Mouse (Mus musculus): Measurements from ENCODE around the gene Il2rb. TPM values are rescaled to one million over a fixed set of nuclear protein-coding genes. Genes with fewer than 3 reads are reported as not detected.

Gene Il2rb
- polyA plus RNA-seq, 1 experiment from 2014 or later = 2.1 TPM

DNA sequence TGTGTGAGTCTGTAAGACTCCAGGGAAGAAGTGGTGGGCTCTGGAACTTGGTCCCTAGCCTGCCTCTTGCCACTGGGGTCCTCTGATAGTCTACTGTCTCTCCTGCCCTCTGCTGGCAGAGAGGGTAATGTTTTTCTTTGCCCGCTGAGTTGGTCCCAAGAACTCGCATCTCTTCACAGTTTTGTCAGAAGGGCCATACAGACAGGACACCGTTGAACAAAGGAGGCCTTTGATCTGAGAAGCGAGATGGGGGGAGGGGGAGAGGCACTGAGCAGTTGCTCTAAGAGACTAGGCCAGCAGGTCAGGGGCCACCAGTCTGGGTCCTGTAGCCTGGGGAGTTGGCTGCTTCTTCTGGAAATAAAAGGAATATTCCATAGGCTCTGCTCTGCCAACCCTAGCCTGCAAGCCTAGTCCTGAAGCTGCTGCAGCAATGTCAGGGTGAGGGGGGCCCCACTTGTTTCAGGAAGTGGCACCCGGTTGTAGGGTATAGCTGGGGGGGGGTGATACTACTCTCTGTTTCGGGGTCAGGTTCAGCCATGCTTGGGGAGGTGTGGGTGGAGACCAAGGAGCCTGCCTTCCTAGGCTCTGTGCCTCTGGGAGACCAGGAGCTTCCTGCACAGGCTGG lies 60.1 kb downstream of the Il2rb start:
- ATAC-seq (no peak), DNase-seq (no peak)
- peaks cover 19% of the 10 kb centered on the region for H3K4me1 ChIP-seq (ENCODE audit: insufficient read depth)
- H3K27me3 ChIP-seq (ENCODE audit: insufficient read depth, low read length) = peaks cover 3% of the 10 kb centered on the region; the same call in 1 of the 2 replicates
- no peak overlapping the region for H3K4me2 ChIP-seq (ENCODE audit: low read depth, low read length)
- no peak overlapping the region for H3K27ac ChIP-seq (ENCODE audit: low read depth)
- TF ChIP-seq EP300 (IDR thresholded peaks at IDR 0.05; ENCODE audit: low read depth) (no peak), CTCF (IDR thresholded peaks at IDR 0.05; ENCODE audit: low read depth) (peak; percentile 74)
- H3K9me3 ChIP-seq (ENCODE audit: low read length) = no peaks in the 10 kb centered on the region
- no peak overlapping the region for H3K9ac ChIP-seq (replicated peaks)
- WGBS (ENCODE audit: insufficient replicate concordance) = 36% methylated on average over 6 of the region's 6 CpGs
- no peak overlapping the region for H3K4me3 ChIP-seq (ENCODE audit: low read depth, low read length)
- H3K36me3 ChIP-seq (replicated peaks; ENCODE audit: insufficient read depth, low read length) = 0 out of 2 replicates have a peak, but pooled peaks cover 2% of the 10 kb centered on the region

DNA sequence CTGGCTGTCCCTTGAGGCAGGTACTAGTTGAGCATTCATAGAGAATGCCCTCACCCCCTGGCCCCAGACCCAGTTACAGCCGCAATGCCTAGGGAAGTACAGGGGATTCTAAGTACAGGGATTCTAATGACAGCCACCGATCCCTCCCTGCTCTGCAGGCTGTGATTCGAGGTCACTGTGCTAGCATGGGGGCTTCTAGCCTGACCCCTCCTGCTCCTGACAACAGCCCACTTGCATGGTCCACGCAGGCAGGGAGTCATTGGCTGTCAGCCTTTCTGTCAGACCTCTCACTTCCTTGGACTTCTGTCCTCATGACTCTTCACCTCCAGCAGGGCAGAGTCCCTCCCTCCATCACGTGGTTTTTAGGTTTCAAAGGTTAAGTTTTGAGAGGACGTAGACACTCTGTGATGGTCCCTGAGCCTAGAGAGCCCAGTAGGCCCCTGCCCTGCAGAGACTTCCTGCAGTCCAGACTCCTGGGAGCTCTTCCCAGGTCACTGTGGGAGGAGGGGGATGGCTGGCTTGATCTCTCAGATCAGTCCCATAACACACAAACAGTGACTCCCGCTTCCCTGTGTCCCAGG lies 63.4 kb downstream of the Il2rb start:
- Histone ChIP-seq H3K27ac (ENCODE audit: low read depth) (peak overlapping the region; percentile 77), H3K4me2 (ENCODE audit: low read depth, low read length) (no peak overlapping the region), H3K36me3 (replicated peaks; ENCODE audit: insufficient read depth, low read length) (no peaks in the 10 kb centered on the region), H3K4me3 (ENCODE audit: low read depth, low read length) (no peak overlapping the region), H3K9ac (replicated peaks) (no peak overlapping the region; the same call in 1 of the 2 replicates), H3K27me3 (ENCODE audit: insufficient read depth, low read length) (peaks cover 19% of the 10 kb centered on the region), H3K4me1 (ENCODE audit: insufficient read depth) (peaks cover 15% of the 10 kb centered on the region), H3K9me3 (ENCODE audit: low read length) (no peaks in the 10 kb centered on the region)
- 53% methylated on average over 7 of the region's 7 CpGs for WGBS (ENCODE audit: insufficient replicate concordance)
- DNase-seq (peak; percentile 47), ATAC-seq (peak; percentile 86)
- TF ChIP-seq CTCF (IDR thresholded peaks at IDR 0.05; ENCODE audit: low read depth) = no peak
- TF ChIP-seq EP300 (IDR thresholded peaks at IDR 0.05; ENCODE audit: low read depth) = peak; percentile 58; the same call in 1 of the 2 replicates

GRCm38 (mm10) chr15:78430874-78431273 lies 64.2 kb downstream of the Il2rb start:
- DNase-seq = no peak
- Histone ChIP-seq H3K9ac (replicated peaks) (no peak overlapping the region), H3K4me1 (ENCODE audit: insufficient read depth) (peaks cover 15% of the 10 kb centered on the region), H3K4me3 (ENCODE audit: low read depth, low read length) (no peak overlapping the region), H3K36me3 (replicated peaks; ENCODE audit: insufficient read depth, low read length) (no peaks in the 10 kb centered on the region), H3K27ac (ENCODE audit: low read depth) (peak overlapping the region; percentile 30; the same call in 1 of the 2 replicates), H3K9me3 (ENCODE audit: low read length) (no peaks in the 10 kb centered on the region), H3K27me3 (ENCODE audit: insufficient read depth, low read length) (peaks cover 17% of the 10 kb centered on the region), H3K4me2 (ENCODE audit: low read depth, low read length) (no peak overlapping the region)
- 85% methylated on average over 10 of the region's 10 CpGs for WGBS (ENCODE audit: insufficient replicate concordance)
- TF ChIP-seq EP300 (IDR thresholded peaks at IDR 0.05; ENCODE audit: low read depth) (no peak), CTCF (IDR thresholded peaks at IDR 0.05; ENCODE audit: low read depth) (no peak)
- ATAC-seq = no peak

DNA sequence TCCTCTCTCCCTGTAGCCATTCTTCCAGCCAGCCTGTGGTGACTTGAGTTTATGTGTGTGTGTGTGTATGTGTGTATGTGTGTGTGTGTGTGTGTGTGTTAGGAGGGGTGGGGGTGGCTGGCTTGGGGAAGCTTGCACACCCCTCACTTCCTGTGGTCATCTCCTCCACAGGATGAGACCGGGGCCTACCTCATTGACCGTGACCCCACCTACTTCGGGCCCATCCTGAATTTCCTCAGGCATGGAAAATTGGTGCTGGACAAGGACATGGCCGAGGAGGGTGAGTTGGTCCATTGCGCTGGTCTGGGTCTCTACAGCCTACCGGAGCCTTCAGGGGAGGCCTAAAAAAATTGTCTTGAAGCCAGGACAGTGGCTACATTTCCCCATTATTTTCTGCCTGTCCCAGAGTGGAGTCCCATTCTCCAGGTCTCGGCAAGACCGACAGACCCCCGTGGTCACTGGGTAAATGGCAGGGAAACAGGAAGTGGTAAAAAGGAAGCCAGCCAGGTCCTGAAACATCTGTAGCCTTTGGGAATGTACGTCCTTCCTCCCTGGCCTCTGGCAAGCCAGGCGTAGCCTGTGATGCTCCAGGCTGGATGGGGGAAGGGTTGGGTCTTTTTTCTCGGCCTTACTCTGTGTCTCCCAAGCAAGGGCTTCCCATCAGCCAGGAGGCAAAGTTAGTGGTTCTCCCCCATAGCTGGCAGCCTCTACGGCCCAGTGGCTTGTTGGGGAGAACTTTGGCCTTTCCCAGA lies 65.0 kb downstream of the Il2rb start:
- Histone ChIP-seq H3K27me3 (ENCODE audit: insufficient read depth, low read length) (peaks cover 17% of the 10 kb centered on the region), H3K4me2 (ENCODE audit: low read depth, low read length) (no peak overlapping the region)
- no peak for DNase-seq

More for the DNA sequence above, 65.0 kb downstream of the Il2rb start:
- Histone ChIP-seq H3K4me3 (ENCODE audit: low read depth, low read length) (no peak overlapping the region), H3K9ac (replicated peaks) (no peak overlapping the region), H3K4me1 (ENCODE audit: insufficient read depth) (peaks cover 11% of the 10 kb centered on the region), H3K36me3 (replicated peaks; ENCODE audit: insufficient read depth, low read length) (no peaks in the 10 kb centered on the region), H3K9me3 (ENCODE audit: low read length) (no peaks in the 10 kb centered on the region), H3K27ac (ENCODE audit: low read depth) (no peak overlapping the region; the same call in 1 of the 2 replicates)
- TF ChIP-seq EP300 (IDR thresholded peaks at IDR 0.05; ENCODE audit: low read depth) (no peak), CTCF (IDR thresholded peaks at IDR 0.05; ENCODE audit: low read depth) (no peak)
- ATAC-seq = no peak
- WGBS (ENCODE audit: insufficient replicate concordance) = 59% methylated on average over 13 of the region's 13 CpGs

Other genes starting within 250 kb of the Il2rb start
- 2.2 and 2.6 TPM in 2 replicates for gene Csf2rb2, start 189.6 kb downstream of the Il2rb start, polyA plus RNA-seq (2015; fragmentation: Nextera tagmentation; extraction: Ambion mirVana)
- gene Csf2rb, start 169.5 kb downstream of the Il2rb start, polyA plus RNA-seq (2015; fragmentation: Nextera tagmentation; extraction: Ambion mirVana) = 8.9 and 9.6 TPM in 2 replicates
- not detected in 2 replicates for gene Tex33, start 99.4 kb downstream of the Il2rb start, polyA plus RNA-seq (2015; fragmentation: Nextera tagmentation; extraction: Ambion mirVana)
- gene Tst, start 89.4 kb downstream of the Il2rb start, polyA plus RNA-seq (2015; fragmentation: Nextera tagmentation; extraction: Ambion mirVana) = 361 and 363 TPM in 2 replicates
- gene Mpst, start 88.9 kb downstream of the Il2rb start, polyA plus RNA-seq (2015; fragmentation: Nextera tagmentation; extraction: Ambion mirVana) = 4.3 and 7.0 TPM in 2 replicates
- gene Kctd17, start 66.7 kb downstream of the Il2rb start, polyA plus RNA-seq (2015; fragmentation: Nextera tagmentation; extraction: Ambion mirVana) = 6.0 and 6.1 TPM in 2 replicates
- gene Tmprss6, start 26.6 kb downstream of the Il2rb start, polyA plus RNA-seq (2015; fragmentation: Nextera tagmentation; extraction: Ambion mirVana) = 73.4 and 80.3 TPM in 2 replicates
- 4.3 and 4.4 TPM in 2 replicates for gene C1qtnf6, start 36.1 kb upstream of the Il2rb start, polyA plus RNA-seq (2015; fragmentation: Nextera tagmentation; extraction: Ambion mirVana)
- gene Sstr3, start 49.4 kb upstream of the Il2rb start, polyA plus RNA-seq (2015; fragmentation: Nextera tagmentation; extraction: Ambion mirVana) = not detected in 2 replicates
- gene Rac2, start 77.5 kb upstream of the Il2rb start, polyA plus RNA-seq (2015; fragmentation: Nextera tagmentation; extraction: Ambion mirVana) = 120 and 127 TPM in 2 replicates
- 11.5 and 13.3 TPM in 2 replicates for gene Cyth4, start 101.8 kb upstream of the Il2rb start, polyA plus RNA-seq (2015; fragmentation: Nextera tagmentation; extraction: Ambion mirVana)
- not detected in 2 replicates for gene Elfn2, start 223.5 kb upstream of the Il2rb start, polyA plus RNA-seq (2015; fragmentation: Nextera tagmentation; extraction: Ambion mirVana)

Data from liver, postnatal 0 days (tissue).